Mouse (Mus musculus) kidney, adult 2 months (tissue): ENCODE measurements around the gene Maz.

ENCODE experiments used
- CTCF ChIP-seq: fragments of 200-500 bp; conservative IDR thresholded peaks from 2 replicates; pipeline ENCODE4 v1.5.1; 2011; ENCODE audit warnings: low read depth, mild to moderate bottlenecking, control low read depth, low read length, moderate library complexity, mixed read lengths; ENCODE audit not compliant: insufficient read depth, insufficient read length
- POLR2A ChIP-seq: fragments of 200-500 bp; IDR thresholded peaks from one replicate; pipeline ENCODE4 v1.6.1; 2011; ENCODE audit warnings: low read depth, low read length, control low read depth

DNA sequence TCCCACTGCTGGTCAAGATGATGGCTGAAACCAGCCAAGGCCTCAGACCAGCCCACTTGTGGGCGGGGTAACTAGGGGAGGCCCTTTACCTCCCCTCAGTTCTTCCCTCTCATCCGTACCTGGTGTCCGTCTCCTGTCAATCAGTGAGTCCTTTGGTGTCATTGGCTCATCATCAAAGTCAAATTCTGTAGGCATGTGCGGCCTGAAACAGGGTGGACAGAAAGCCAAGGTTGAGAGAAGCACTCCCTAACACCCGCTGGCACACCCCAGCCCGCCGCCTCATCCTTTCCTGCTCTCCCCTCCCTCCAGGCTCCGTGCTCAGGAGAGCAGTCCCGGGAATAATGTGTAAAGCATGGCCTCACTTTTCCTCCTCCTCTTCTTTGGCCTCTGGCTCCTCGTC lies 10.8 kb downstream of the Maz start:
- no peak for TF ChIP-seq CTCF
- TF ChIP-seq POLR2A = no peak
